Mouse (Mus musculus): Measurements from ENCODE around the gene Zmat5. TPM values are rescaled to one million over a fixed set of nuclear protein-coding genes. Genes with fewer than 3 reads are reported as not detected.
A peak's percentile ranks its signal among the peaks of the same experiment; 100 is the strongest.

The Zmat5 gene
- polyA plus RNA-seq, 1 experiment from 2014 or later, result 62.6 TPM

- ATAC-seq, result no peak
- TF ChIP-seq CTCF (IDR thresholded peaks at IDR 0.05; ENCODE audit: low read depth), result no peak
- Histone ChIP-seq H3K4me3 (ENCODE audit: low read depth, low read length) (no peak overlapping the region), H3K9ac (ENCODE audit: low read depth, low read length) (no peak overlapping the region), H3K9me3 (ENCODE audit: control insufficient read depth) (no peaks in the 10 kb centered on the region), H3K36me3 (ENCODE audit: control insufficient read depth, insufficient read depth) (peaks cover 22% of the 10 kb centered on the region), H3K4me1 (replicated peaks; ENCODE audit: control insufficient read depth, insufficient read depth, low read length) (0 out of 2 replicates have a peak, but pooled peaks cover 4% of the 10 kb centered on the region), H3K27me3 (replicated peaks; ENCODE audit: control insufficient read depth, insufficient read depth, low read length) (no peaks in the 10 kb centered on the region), H3K27ac (ENCODE audit: low read depth, low read length) (no peak overlapping the region), H3K4me2 (replicated peaks; ENCODE audit: low read depth) (no peak overlapping the region)
- 94% methylated on average over 11 of the region's 11 CpGs for WGBS
Observed at GRCm38 (mm10) chr11:4662496-4662878, 42.0 kb upstream of the Zmat5 start.

- peaks cover 26% of the 10 kb centered on the region for H3K36me3 ChIP-seq (ENCODE audit: control insufficient read depth, insufficient read depth)
- WGBS, result 66% methylated on average over 4 of the region's 4 CpGs
- H3K4me3 ChIP-seq (ENCODE audit: low read depth, low read length), result no peak overlapping the region
- no peaks in the 10 kb centered on the region for H3K27me3 ChIP-seq (replicated peaks; ENCODE audit: control insufficient read depth, insufficient read depth, low read length)
- TF ChIP-seq CTCF (IDR thresholded peaks at IDR 0.05; ENCODE audit: low read depth), result no peak
- H3K9ac ChIP-seq (ENCODE audit: low read depth, low read length), result no peak overlapping the region
- H3K4me1 ChIP-seq (replicated peaks; ENCODE audit: control insufficient read depth, insufficient read depth, low read length), result no peaks in the 10 kb centered on the region
- H3K4me2 ChIP-seq (replicated peaks; ENCODE audit: low read depth), result no peak overlapping the region
- no peaks in the 10 kb centered on the region for H3K9me3 ChIP-seq (ENCODE audit: control insufficient read depth)
- ATAC-seq, result no peak
- no peak overlapping the region for H3K27ac ChIP-seq (ENCODE audit: low read depth, low read length)
Observed at GRCm38 (mm10) chr11:4671736-4672135, 32.7 kb upstream of the Zmat5 start.

- no peaks in the 10 kb centered on the region for H3K27me3 ChIP-seq (replicated peaks; ENCODE audit: control insufficient read depth, insufficient read depth, low read length)
- H3K4me1 ChIP-seq (replicated peaks; ENCODE audit: control insufficient read depth, insufficient read depth, low read length), result no peaks in the 10 kb centered on the region
- H3K9ac ChIP-seq (ENCODE audit: low read depth, low read length), result no peak overlapping the region
- WGBS, result 90% methylated on average over 1 of the region's 1 CpGs
- no peak for ATAC-seq
- peaks cover 40% of the 10 kb centered on the region for H3K36me3 ChIP-seq (ENCODE audit: control insufficient read depth, insufficient read depth)
- TF ChIP-seq CTCF (IDR thresholded peaks at IDR 0.05; ENCODE audit: low read depth), result no peak
- H3K4me3 ChIP-seq (ENCODE audit: low read depth, low read length), result no peak overlapping the region
- H3K4me2 ChIP-seq (replicated peaks; ENCODE audit: low read depth), result no peak overlapping the region
- no peaks in the 10 kb centered on the region for H3K9me3 ChIP-seq (ENCODE audit: control insufficient read depth)
- no peak overlapping the region for H3K27ac ChIP-seq (ENCODE audit: low read depth, low read length)
Observed at GRCm38 (mm10) chr11:4674593-4674992, 29.9 kb upstream of the Zmat5 start.

GRCm38 (mm10) chr11:4675126-4675562 lies 29.3 kb upstream of the Zmat5 start:
- no peaks in the 10 kb centered on the region for H3K27me3 ChIP-seq (replicated peaks; ENCODE audit: control insufficient read depth, insufficient read depth, low read length)
- no peak overlapping the region for H3K4me3 ChIP-seq (ENCODE audit: low read depth, low read length)
- no peak overlapping the region for H3K27ac ChIP-seq (ENCODE audit: low read depth, low read length)
- peaks cover 45% of the 10 kb centered on the region for H3K36me3 ChIP-seq (ENCODE audit: control insufficient read depth, insufficient read depth)
- H3K4me2 ChIP-seq (replicated peaks; ENCODE audit: low read depth), result no peak overlapping the region
- H3K9me3 ChIP-seq (ENCODE audit: control insufficient read depth), result no peaks in the 10 kb centered on the region
- peak; percentile 86 for ATAC-seq
- H3K4me1 ChIP-seq (replicated peaks; ENCODE audit: control insufficient read depth, insufficient read depth, low read length), result no peaks in the 10 kb centered on the region
- WGBS, result 45% methylated on average over 6 of the region's 6 CpGs
- no peak for TF ChIP-seq CTCF (IDR thresholded peaks at IDR 0.05; ENCODE audit: low read depth)
- H3K9ac ChIP-seq (ENCODE audit: low read depth, low read length), result no peak overlapping the region

- Histone ChIP-seq H3K4me3 (ENCODE audit: low read depth, low read length) (no peak overlapping the region), H3K27ac (ENCODE audit: low read depth, low read length) (no peak overlapping the region), H3K9me3 (ENCODE audit: control insufficient read depth) (no peaks in the 10 kb centered on the region), H3K36me3 (ENCODE audit: control insufficient read depth, insufficient read depth) (peaks cover 48% of the 10 kb centered on the region), H3K9ac (ENCODE audit: low read depth, low read length) (no peak overlapping the region), H3K4me2 (replicated peaks; ENCODE audit: low read depth) (no peak overlapping the region), H3K4me1 (replicated peaks; ENCODE audit: control insufficient read depth, insufficient read depth, low read length) (no peaks in the 10 kb centered on the region), H3K27me3 (replicated peaks; ENCODE audit: control insufficient read depth, insufficient read depth, low read length) (no peaks in the 10 kb centered on the region)
- ATAC-seq, result 0 out of 2 replicates have a peak, but pooled peaks have one; percentile 31
- no peak for TF ChIP-seq CTCF (IDR thresholded peaks at IDR 0.05; ENCODE audit: low read depth)
- 86% methylated on average over 6 of the region's 6 CpGs for WGBS
Observed at GRCm38 (mm10) chr11:4675693-4676092, 28.8 kb upstream of the Zmat5 start.

- Histone ChIP-seq H3K4me3 (ENCODE audit: low read depth, low read length) (no peak overlapping the region), H3K4me2 (replicated peaks; ENCODE audit: low read depth) (no peak overlapping the region), H3K36me3 (ENCODE audit: control insufficient read depth, insufficient read depth) (peaks cover 65% of the 10 kb centered on the region), H3K27ac (ENCODE audit: low read depth, low read length) (no peak overlapping the region), H3K9me3 (ENCODE audit: control insufficient read depth) (no peaks in the 10 kb centered on the region), H3K27me3 (replicated peaks; ENCODE audit: control insufficient read depth, insufficient read depth, low read length) (no peaks in the 10 kb centered on the region), H3K4me1 (replicated peaks; ENCODE audit: control insufficient read depth, insufficient read depth, low read length) (no peaks in the 10 kb centered on the region), H3K9ac (ENCODE audit: low read depth, low read length) (no peak overlapping the region)
- TF ChIP-seq CTCF (IDR thresholded peaks at IDR 0.05; ENCODE audit: low read depth), result no peak
- no peak for ATAC-seq
- 85% methylated on average over 7 of the region's 7 CpGs for WGBS
Observed at GRCm38 (mm10) chr11:4677250-4677872, 27.1 kb upstream of the Zmat5 start.

All from intestine, postnatal 0 days (tissue).